Mouse (Mus musculus) left cerebral cortex, postnatal 25 days (tissue): ENCODE data around the gene Cyb5rl. TPM values are rescaled to one million over a fixed set of nuclear protein-coding genes. Genes with fewer than 3 reads are reported as not detected.

ENCODE experiments used
- DNase-seq, 2 experiments: peaks; one replicate each; pipeline ENCODE4 v3.0.0; 2022; ENCODE audit warnings: low spot score in 2 of 2, mixed read lengths in 1 of 2
- intact Hi-C: fragments of 180-260 bp; cut with DNase I; formaldehyde crosslinking; loops from one replicate; pipeline ENCODE4 v1.15.1; 2025
- total RNA-seq, 2 experiments: library from RNA; stranded (reverse); gene quantifications; 2 replicates each; pipeline ENCODE4 v1.2.3; 2021

Cyb5rl gene
- total RNA-seq, 2 experiments from 2014 or later: 6.5 to 7.4 TPM

GRCm38 (mm10) chr4:107058346-107058745 lies 8.4 kb upstream of the Cyb5rl start:
- no peak for DNase-seq
- intact Hi-C loops: no loop called here

- DNase-seq: peak; percentile 34 to 36
- intact Hi-C loops: no loop called here
Measured at GRCm38 (mm10) chr4:107058781-107059180, 8.0 kb upstream of the Cyb5rl start.

- intact Hi-C loops: no loop called here
Measured at GRCm38 (mm10) chr4:107061560-107061959, 5.2 kb upstream of the Cyb5rl start.

GRCm38 (mm10) chr4:107063214-107063613 lies 3.6 kb upstream of the Cyb5rl start:
- no peak for DNase-seq
- intact Hi-C loops: no loop called here

More at GRCm38 (mm10) chr4:107061560-107061959, 5.2 kb upstream of the Cyb5rl start:
- DNase-seq: no peak

GRCm38 (mm10) chr4:107064394-107065098 lies 2.2 kb upstream of the Cyb5rl start:
- intact Hi-C loops: no loop called here
- DNase-seq: no peak

- no peak for DNase-seq
- intact Hi-C loops: no loop called here
Measured at GRCm38 (mm10) chr4:107067151-107067840, 508 bp downstream of the Cyb5rl start.

GRCm38 (mm10) chr4:107072343-107072742 lies 5.6 kb downstream of the Cyb5rl start:
- intact Hi-C loops: no loop called here
- no peak for DNase-seq

GRCm38 (mm10) chr4:107075456-107075855 lies 8.7 kb downstream of the Cyb5rl start:
- intact Hi-C loops: no loop called here
- peak in 1 of 2 experiments; percentile 52 for DNase-seq

- intact Hi-C loops: no loop called here
- no peak for DNase-seq
Measured at GRCm38 (mm10) chr4:107078894-107079293, 12.1 kb downstream of the Cyb5rl start.

- intact Hi-C loops: loop anchor here (5.0 kb wide), 1 partner anchor 618 kb away; no protein-coding TSS in a partner anchor
Measured at GRCm38 (mm10) chr4:107079716-107080115, 12.9 kb downstream of the Cyb5rl start.

GRCm38 (mm10) chr4:107082185-107082584 lies 15.4 kb downstream of the Cyb5rl start:
- intact Hi-C loops: loop anchor here (5.0 kb wide), 1 partner anchor 615 kb away; no protein-coding TSS in a partner anchor
- no peak for DNase-seq

More at GRCm38 (mm10) chr4:107079716-107080115, 12.9 kb downstream of the Cyb5rl start:
- DNase-seq: no peak

GRCm38 (mm10) chr4:107083126-107083525 lies 16.3 kb downstream of the Cyb5rl start:
- intact Hi-C loops: loop anchor here (5.0 kb wide), 1 partner anchor 614 kb away; no protein-coding TSS in a partner anchor

GRCm38 (mm10) chr4:107084343-107084742 lies 17.6 kb downstream of the Cyb5rl start:
- peak in 1 of 2 experiments; percentile 14 for DNase-seq
- intact Hi-C loops: loop anchor here (5.0 kb wide), 1 partner anchor 613 kb away; no protein-coding TSS in a partner anchor

More at GRCm38 (mm10) chr4:107083126-107083525, 16.3 kb downstream of the Cyb5rl start:
- DNase-seq: no peak

GRCm38 (mm10) chr4:107084858-107085257 lies 18.1 kb downstream of the Cyb5rl start:
- DNase-seq: peak; percentile 75 to 85
- intact Hi-C loops: loop anchor here (5.0 kb wide), 1 partner anchor 612 kb away; no protein-coding TSS in a partner anchor

GRCm38 (mm10) chr4:107091696-107092095 lies 24.9 kb downstream of the Cyb5rl start:
- intact Hi-C loops: no loop called here
- DNase-seq: no peak

GRCm38 (mm10) chr4:107094484-107095187 lies 27.8 kb downstream of the Cyb5rl start:
- intact Hi-C loops: no loop called here
- no peak for DNase-seq

GRCm38 (mm10) chr4:107096043-107096442 lies 29.3 kb downstream of the Cyb5rl start:
- intact Hi-C loops: no loop called here
- DNase-seq: no peak

- no peak for DNase-seq
- intact Hi-C loops: no loop called here
Measured at GRCm38 (mm10) chr4:107096841-107097373, 30.1 kb downstream of the Cyb5rl start, which contains the start of gene Cdcp2. TSS of gene Cdcp2 (plus strand) at chr4:107096891.

GRCm38 (mm10) chr4:107097871-107098270 lies 31.1 kb downstream of the Cyb5rl start:
- intact Hi-C loops: no loop called here
- DNase-seq: no peak

GRCm38 (mm10) chr4:107098375-107098774 lies 31.6 kb downstream of the Cyb5rl start:
- intact Hi-C loops: no loop called here
- no peak for DNase-seq
